25 mouse cellular contexts compared by ENCODE assay signal in genomic region chr11:63948371-63948770, GRCm38 (mm10). TPM values are rescaled to one million over a fixed set of nuclear protein-coding genes. Genes with fewer than 3 reads are reported as not detected.
DNase-seq lines count a peak whose midpoint lies in the region; ATAC-seq and TF ChIP-seq lines count a peak whose summit lies in the region.
"Had no signal": no experiment of that assay in that cellular context is flagged by ENCODE, and none has a peak within 500 bp of the region (broad histone marks: within the 10 kb centered on the region; RNA-seq: fewer than 3 reads in every experiment).

No protein-coding gene starts in this region.

- H3K36me3 ChIP-seq in lung, postnatal 0 days (ENCODE audit: insufficient read depth, low read length) = no peaks in the 10 kb centered on the region
- H3K36me3 ChIP-seq: embryonic facial prominence, embryonic 12.5 days; embryonic facial prominence, embryonic 15.5 days; heart, embryonic 10.5 days; hindbrain, embryonic 12.5 days; hindbrain, embryonic 15.5 days had no signal

- H3K9ac ChIP-seq in lung, postnatal 0 days (replicated peaks; ENCODE audit: low read depth) = no peak overlapping the region
- H3K9ac ChIP-seq: embryonic facial prominence, embryonic 12.5 days; embryonic facial prominence, embryonic 15.5 days; forebrain, postnatal 0 days; hindbrain, embryonic 12.5 days; hindbrain, embryonic 15.5 days had no signal

- no peaks in the 10 kb centered on the region for H3K27me3 ChIP-seq in lung, postnatal 0 days (replicated peaks; ENCODE audit: insufficient read depth, low read length)

- no peak overlapping the region for H3K4me2 ChIP-seq in lung, postnatal 0 days (replicated peaks; ENCODE audit: low read depth, low read length)
- H3K4me2 ChIP-seq: embryonic facial prominence, embryonic 12.5 days; embryonic facial prominence, embryonic 15.5 days; hindbrain, embryonic 12.5 days; hindbrain, embryonic 15.5 days had no signal

- 0 out of 2 replicates have a peak, but pooled peaks cover 3% of the 10 kb centered on the region for H3K4me1 ChIP-seq in lung, postnatal 0 days (ENCODE audit: insufficient read depth, low read depth, low read length)

- H3K27ac ChIP-seq in lung, postnatal 0 days (ENCODE audit: low read length) = no peak overlapping the region
- H3K27ac ChIP-seq: embryonic facial prominence, embryonic 12.5 days; embryonic facial prominence, embryonic 15.5 days; gastrocnemius, adult 2 months; heart, adult 2 months; heart, embryonic 10.5 days; hindbrain, embryonic 12.5 days; hindbrain, embryonic 15.5 days had no signal

- H3K4me3 ChIP-seq in lung, postnatal 0 days (ENCODE audit: low read depth, low read length) = no peak overlapping the region
- H3K4me3 ChIP-seq: embryonic facial prominence, embryonic 12.5 days; embryonic facial prominence, embryonic 15.5 days; gastrocnemius, adult 2 months; heart, adult 2 months; heart, embryonic 10.5 days; hindbrain, embryonic 12.5 days; hindbrain, embryonic 15.5 days had no signal

- no peak for TF ChIP-seq CTCF in lung, postnatal 0 days (IDR thresholded peaks at IDR 0.05)

- TF ChIP-seq EP300 in lung, postnatal 0 days (IDR thresholded peaks at IDR 0.05) = no peak

- no peak for ATAC-seq in lung, postnatal 0 days
- ATAC-seq in common myeloid progenitor, adult 5-6 weeks (replicated peaks; ENCODE audit: low read depth, poor library complexity, severe bottlenecking) = 0 out of 2 replicates have a peak, but pooled peaks have one; percentile 26
- peak; percentile 91 for ATAC-seq in granulocyte monocyte progenitor cell, adult 5-6 weeks (replicated peaks; ENCODE audit: poor library complexity, severe bottlenecking)
- ATAC-seq: activated CD4-positive, CD25-positive, alpha-beta regulatory T cell, adult 4 months; CD4-positive, CD25-positive, alpha-beta regulatory T cell, adult 4 months; forebrain, embryonic 14.5 days; forebrain, postnatal 0 days had no signal

- no peaks in the 10 kb centered on the region for H3K9me3 ChIP-seq in lung, postnatal 0 days (ENCODE audit: low read length)
- H3K9me3 ChIP-seq: embryonic facial prominence, embryonic 12.5 days; embryonic facial prominence, embryonic 15.5 days; heart, embryonic 10.5 days; hindbrain, embryonic 12.5 days; hindbrain, embryonic 15.5 days had no signal

- peak; percentile 29 for DNase-seq in lung, postnatal 36 days
- DNase-seq in lung, postnatal 0 days (ENCODE audit: low spot score) = no peak
- DNase-seq in layer of hippocampus, adult 9-11 months = no peak
- DNase-seq in Muller cell, postnatal 12 days (ENCODE audit: inconsistent ontology term) = no peak
- DNase-seq: adrenal gland, adult 8-10 months; adrenal gland, postnatal 25 days; cerebellum, adult 11-12 months; cerebellum, adult 8-10 months; cerebellum, postnatal 10 days; cerebellum, postnatal 36 days; forebrain, postnatal 0 days; gastrocnemius, adult 2 months; gastrocnemius, postnatal 14 days; heart, adult 2 months had no signal

- WGBS in lung, postnatal 0 days = 76% methylated on average over 11 of the region's 11 CpGs

RNA-seq across cellular contexts. Expression of gene Hs3st3b1, which starts 26.3 kb away (rescaled TPM):
- 0.63 and 0.76 TPM in 2 replicates for polyA plus RNA-seq in lung, postnatal 0 days (2015; fragmentation: Nextera tagmentation; extraction: Ambion mirVana)
- total RNA-seq in common myeloid progenitor, adult 5-6 weeks (2017) = 0.41 and 0.73 TPM in 2 replicates
- total RNA-seq in granulocyte monocyte progenitor cell, adult 5-6 weeks (2014; fragmentation: Nextera tagmentation) = 0.52 TPM in 1 of 2 replicates, not detected in the other
- total RNA-seq in granulocyte monocyte progenitor cell, adult 5-6 weeks (2017) = 0.36 and 0.52 TPM in 2 replicates
- total RNA-seq: MEL had no signal
